Mouse (Mus musculus) adipose tissue, adult 10 weeks (tissue): ENCODE measurements around the gene Tmem150b. TPM values are rescaled to one million over a fixed set of nuclear protein-coding genes. Genes with fewer than 3 reads are reported as not detected.

Experiments
- polyA plus RNA-seq: library from polyadenylated mRNA; stranded (reverse); fragments of 350-450 nt; fragmentation: Illumina TruSeq; extraction: RNeasy Lipid Tissue Mini Kit (QIAGEN cat#74804); gene quantifications from one replicate; pipeline ENCODE4 v1.2.3, GENCODE M21; 2014; ENCODE audit warnings: low read depth, low replicate concordance

Tmem150b gene
- polyA plus RNA-seq = 0.60 TPM

DNA sequence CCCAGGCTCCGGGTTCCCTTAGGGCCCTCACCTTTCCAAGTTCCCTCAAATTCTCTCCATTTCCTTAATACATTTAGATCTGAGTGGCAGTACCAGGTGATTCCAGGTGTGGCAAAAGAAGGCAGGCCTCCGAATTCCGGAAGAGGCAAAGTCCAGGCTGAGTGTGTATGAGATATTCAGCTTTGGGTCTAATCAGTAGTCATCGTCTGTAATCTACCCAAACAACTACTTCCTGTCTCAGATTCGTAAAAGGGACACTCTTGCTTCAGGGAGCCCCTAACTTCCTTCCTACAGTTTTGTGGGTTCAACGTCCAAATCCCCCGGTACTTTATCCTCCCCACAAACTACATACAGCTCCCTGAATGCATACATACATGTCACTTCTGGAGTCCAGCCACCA lies at the start of gene Tmem150b:
Gene Tmem150b (minus strand): TSS at position 81 of the 400 bp plus-strand sequence.

GRCm38 (mm10) chr7:4771202-4771601 lies 46.2 kb upstream of the Tmem150b start, which contains the start of gene Fam71e2:
Gene Fam71e2 (minus strand): TSS chr7:4771302.

DNA sequence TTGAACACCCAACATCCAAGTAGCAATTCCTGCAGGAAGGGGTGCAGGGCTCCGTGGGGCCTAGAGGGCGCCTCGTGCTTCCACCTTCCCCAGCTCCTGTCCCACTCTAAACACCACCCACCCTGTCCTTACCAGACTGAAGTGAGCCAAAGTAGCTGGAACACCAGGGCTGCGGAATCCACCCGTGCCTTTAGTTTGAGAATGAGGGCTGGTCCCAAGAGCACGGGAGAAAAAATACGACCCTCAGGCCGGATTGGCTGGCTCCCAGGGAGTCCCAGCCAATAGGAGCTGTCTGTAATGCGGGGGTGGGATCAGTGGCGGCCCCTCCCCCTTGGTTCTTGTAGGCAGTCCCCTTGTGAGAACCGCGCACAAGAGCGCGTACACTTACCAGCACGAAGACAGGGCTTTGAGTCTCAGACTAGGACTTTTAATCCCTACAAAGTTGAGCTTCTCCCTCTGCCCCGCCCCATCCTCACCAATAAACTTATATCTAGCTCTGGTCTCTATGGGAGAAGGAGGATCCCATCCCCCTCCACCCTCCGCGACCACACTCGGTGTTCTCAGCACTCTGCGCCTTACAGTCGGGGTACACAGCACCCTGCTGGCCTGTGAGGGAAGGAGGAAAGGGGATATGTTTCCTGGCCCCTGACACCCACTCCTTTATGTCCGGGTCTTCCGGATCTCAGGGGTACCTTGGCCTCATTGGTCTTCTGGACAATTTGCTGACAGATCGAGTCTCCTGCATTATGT lies 27.9 kb upstream of the Tmem150b start, which contains the start of gene Cox6b2:
Gene Cox6b2 (minus strand): TSS at position 274 of the 750 bp plus-strand sequence.

DNA sequence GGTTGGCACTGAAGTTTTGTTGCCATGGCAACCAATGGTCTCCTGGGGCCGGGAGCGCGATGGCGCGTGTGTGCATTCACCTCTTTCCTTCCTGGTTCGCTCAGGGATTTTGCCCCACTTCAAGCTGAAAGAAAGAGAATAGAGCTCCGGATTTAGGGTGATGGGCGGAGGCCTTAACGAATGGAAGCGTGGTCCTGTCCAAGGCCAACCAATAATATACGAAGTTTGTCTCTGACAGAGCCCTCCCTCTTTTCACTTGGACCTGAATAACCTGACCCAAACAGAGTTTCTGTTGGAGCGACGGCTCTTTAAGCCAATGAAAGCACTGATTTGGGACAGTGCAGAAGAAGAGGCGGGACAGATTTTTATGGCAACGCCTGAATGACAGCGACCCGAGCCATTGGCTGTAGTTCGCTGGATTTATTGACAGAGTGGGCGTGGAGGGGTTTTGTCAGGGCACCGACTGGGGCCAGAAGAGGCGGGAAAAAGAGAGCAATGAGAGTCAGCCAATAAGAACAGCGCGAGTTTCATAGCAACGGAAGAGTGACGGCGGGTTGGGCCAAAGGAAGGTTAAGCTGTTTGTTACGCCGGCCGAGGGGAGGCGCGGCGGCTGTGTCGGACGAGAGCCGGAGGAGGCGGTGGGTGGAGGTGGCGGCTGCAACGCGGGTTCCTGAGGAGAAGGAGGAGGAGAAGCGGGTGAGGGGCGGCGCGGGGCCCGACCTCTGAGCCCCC lies 14.7 kb upstream of the Tmem150b start, which contains the start of gene Kmt5c:
Gene Kmt5c (plus strand): TSS at position 572 of the 732 bp plus-strand sequence.

DNA sequence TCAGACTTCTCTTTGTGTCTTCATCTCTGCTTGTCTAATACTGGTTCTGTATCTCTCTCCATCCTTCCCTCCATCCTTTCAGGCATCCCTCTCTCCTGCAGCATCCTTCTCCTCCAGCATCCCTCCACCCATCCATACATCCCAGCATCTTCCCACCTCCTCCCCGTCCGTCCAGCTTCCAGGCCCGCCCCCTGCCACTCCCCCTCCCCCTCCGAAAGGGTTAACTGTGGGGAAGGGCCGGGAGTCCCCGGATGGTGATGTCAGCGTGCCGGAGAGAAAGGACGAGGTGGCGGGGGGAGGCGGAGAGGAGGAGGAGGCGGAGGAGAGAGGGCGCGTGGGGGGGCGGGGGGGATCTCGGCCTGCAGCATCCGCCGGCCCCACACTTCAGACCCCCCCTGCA lies 34.7 kb downstream of the Tmem150b start, which contains the start of gene Brsk1:
Gene Brsk1 (plus strand): TSS at position 218 of the 400 bp plus-strand sequence.

GRCm38 (mm10) chr7:4684632-4685417 lies 40.2 kb downstream of the Tmem150b start, which contains the start of gene Hspbp1:
Gene Hspbp1 (minus strand): TSS chr7:4685068.

DNA sequence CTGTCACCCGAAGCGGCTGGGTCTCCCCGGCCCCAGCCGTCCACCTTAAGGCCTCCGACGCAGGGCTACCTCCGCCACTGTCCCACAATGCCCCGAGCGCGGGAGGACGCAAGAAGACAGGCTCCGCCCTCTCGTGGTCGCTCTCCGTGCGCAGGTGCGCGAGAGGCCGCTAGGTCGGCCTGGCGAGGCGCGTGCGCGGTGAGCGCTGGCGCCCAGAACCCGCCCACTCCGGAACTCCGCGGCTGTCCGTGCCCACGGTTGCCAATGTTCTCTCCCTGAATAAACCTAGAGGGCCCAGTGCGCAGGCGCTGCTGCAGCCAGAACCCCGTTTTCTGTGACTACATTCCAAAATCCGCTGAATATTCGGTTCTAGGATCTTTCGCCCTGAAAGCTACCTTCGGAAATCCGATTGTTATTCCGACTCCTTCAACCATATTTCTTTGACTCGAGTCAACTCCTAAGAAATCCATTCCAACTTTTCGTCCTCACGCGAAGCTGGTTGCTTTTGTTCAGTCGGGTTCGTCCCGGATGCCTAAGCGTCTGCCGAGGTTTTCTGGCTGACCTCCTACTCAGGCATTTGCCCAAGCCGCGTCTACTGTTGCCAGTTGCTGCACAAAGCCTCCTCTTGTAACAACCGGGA lies 66.0 kb downstream of the Tmem150b start, which contains the start of gene Ppp6r1:
Gene Ppp6r1 (minus strand): TSS at position 108 of the 640 bp plus-strand sequence.

Other genes with a start within 250 kb of the Tmem150b start
- gene Ppp1r12c, start 223.6 kb downstream of the Tmem150b start, polyA plus RNA-seq = 100 TPM
- gene Tnnt1, start 208.9 kb downstream of the Tmem150b start, polyA plus RNA-seq = 19.6 TPM
- 4.8 TPM for gene Tnni3, start 201.0 kb downstream of the Tmem150b start, polyA plus RNA-seq
- 4.6 TPM for gene Dnaaf3, start 192.8 kb downstream of the Tmem150b start, polyA plus RNA-seq
- gene Syt5, start 177.7 kb downstream of the Tmem150b start, polyA plus RNA-seq = 0.65 TPM
- not detected for gene Ptprh, start 121.2 kb downstream of the Tmem150b start, polyA plus RNA-seq
- gene Tmem86b, start 93.8 kb downstream of the Tmem150b start, polyA plus RNA-seq = 8.1 TPM
- 72.5 TPM for gene Ppp6r1, start 66.2 kb downstream of the Tmem150b start, polyA plus RNA-seq
- 25.7 TPM for gene Hspbp1, start 40.2 kb downstream of the Tmem150b start, polyA plus RNA-seq
- 3.5 TPM for gene Brsk1, start 34.6 kb downstream of the Tmem150b start, polyA plus RNA-seq
- 49.2 TPM for gene Kmt5c, start 14.9 kb upstream of the Tmem150b start, polyA plus RNA-seq
- gene Cox6b2, start 27.8 kb upstream of the Tmem150b start, polyA plus RNA-seq = 28.9 TPM
- gene Fam71e2, start 46.1 kb upstream of the Tmem150b start, polyA plus RNA-seq = 3.3 TPM
- gene Il11, start 57.6 kb upstream of the Tmem150b start, polyA plus RNA-seq = 0.32 TPM
- gene Tmem190, start 57.7 kb upstream of the Tmem150b start, polyA plus RNA-seq = 2.2 TPM
- gene Tmem238, start 64.4 kb upstream of the Tmem150b start, polyA plus RNA-seq = 6.7 TPM
- 632 TPM for gene Rpl28, start 67.6 kb upstream of the Tmem150b start, polyA plus RNA-seq
- gene Ube2s, start 87.3 kb upstream of the Tmem150b start, polyA plus RNA-seq = 108 TPM
- gene Shisa7, start 119.4 kb upstream of the Tmem150b start, polyA plus RNA-seq = 1.9 TPM
- 29.3 TPM for gene Isoc2b, start 145.0 kb upstream of the Tmem150b start, polyA plus RNA-seq
- 35.3 TPM for gene Isoc2a, start 151.9 kb upstream of the Tmem150b start, polyA plus RNA-seq
- not detected for gene Gm36210, start 181.3 kb upstream of the Tmem150b start, polyA plus RNA-seq
- gene Zfp628, start 190.0 kb upstream of the Tmem150b start, polyA plus RNA-seq = 6.5 TPM
- gene Nat14, start 196.8 kb upstream of the Tmem150b start, polyA plus RNA-seq = 5.1 TPM
- 12.2 TPM for gene Ssc5d, start 200.5 kb upstream of the Tmem150b start, polyA plus RNA-seq
- 1.8 TPM for gene Sbk2, start 239.2 kb upstream of the Tmem150b start, polyA plus RNA-seq
- 0.24 TPM for gene Sbk3, start 245.9 kb upstream of the Tmem150b start, polyA plus RNA-seq